Mouse (Mus musculus) kidney, adult 2 months (tissue): ENCODE results near the gene Acyp1.

Experiments
- CTCF ChIP-seq: fragments of 200-500 bp; conservative IDR thresholded peaks from 2 replicates; pipeline ENCODE4 v1.5.1; 2011; ENCODE audit warnings: low read depth, mild to moderate bottlenecking, control low read depth, low read length, moderate library complexity, mixed read lengths; ENCODE audit not compliant: insufficient read depth, insufficient read length
- POLR2A ChIP-seq: fragments of 200-500 bp; IDR thresholded peaks from one replicate; pipeline ENCODE4 v1.6.1; 2011; ENCODE audit warnings: low read depth, low read length, control low read depth

DNA sequence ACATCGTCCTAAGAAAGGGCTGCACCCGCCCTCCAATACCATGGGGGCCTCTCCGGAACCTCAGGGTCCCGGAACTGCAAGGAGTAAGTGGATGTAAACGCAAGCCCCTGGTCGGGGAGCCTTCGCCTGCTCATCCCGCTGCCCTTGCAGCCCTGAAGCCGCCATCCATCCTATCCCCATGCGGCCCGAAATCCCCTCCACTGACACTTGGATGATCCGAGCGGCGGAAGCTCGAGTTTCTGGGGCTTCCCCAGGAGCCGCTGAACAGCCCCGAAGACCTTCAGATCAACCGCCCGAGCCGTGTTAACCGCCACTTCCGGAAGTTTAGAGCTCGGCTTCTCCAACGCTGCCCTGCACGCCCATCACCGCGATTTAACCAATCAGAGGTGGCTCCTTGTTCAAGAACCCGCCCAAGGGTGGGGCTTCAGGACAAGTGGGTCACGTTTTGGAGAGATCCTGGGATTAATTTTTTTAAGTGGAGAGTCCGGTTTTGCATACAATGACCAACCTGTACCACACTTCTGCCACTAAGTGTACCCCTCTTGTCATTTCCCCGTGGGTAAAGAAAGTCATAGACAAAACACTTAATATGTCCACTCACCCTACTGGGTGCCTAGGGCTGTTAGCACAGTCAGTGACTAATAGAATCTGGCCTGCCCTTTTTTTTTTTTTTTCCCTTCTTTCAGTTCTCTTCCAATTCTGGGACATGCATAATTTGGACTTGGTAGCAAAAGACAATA lies 8.0 kb downstream of the Acyp1 start:
- TF ChIP-seq POLR2A = no peak
- TF ChIP-seq CTCF = no peak
